Mouse (Mus musculus) midbrain, postnatal 0 days (tissue): ENCODE measurements around the gene Aida. TPM values are rescaled to one million over a fixed set of nuclear protein-coding genes. Genes with fewer than 3 reads are reported as not detected.
"Not testable (repeated sequence)": the region's sequence is repeated elsewhere in the genome, so short reads cannot be mapped to it uniquely, and the experiment has no call there.

Experiments used
- ATAC-seq: fragments of 200-750 bp; cut with Nextera tagmentation; 2 replicates; pipeline ENCODE4 v1.8.0; 2017; ENCODE audit warnings: moderate number of reproducible peaks, mild to moderate bottlenecking, moderate TSS enrichment, moderate library complexity; ENCODE audit not compliant: low FRiP score
- DNase-seq: peaks from one replicate; pipeline ENCODE4 v3.0.0-alpha.2; 2015; ENCODE audit warnings: low spot score
- H3K27ac ChIP-seq: fragments of 300-500 bp; sonication (generic); 2 replicates; pipeline ENCODE4 v1.5.1; 2014; ENCODE audit warnings: low read depth, mild to moderate bottlenecking, low read length, mixed read lengths
- H3K27me3 ChIP-seq: fragments of 300-500 bp; sonication (generic); 2 replicates; pipeline ENCODE4 v1.6.1; 2014; ENCODE audit warnings: low read length, control low read depth, mixed read lengths; ENCODE audit not compliant: insufficient read depth
- H3K36me3 ChIP-seq: fragments of 300-500 bp; sonication (generic); 2 replicates; pipeline ENCODE4 v1.6.1; 2014; ENCODE audit warnings: low read length, control low read depth, mixed read lengths; ENCODE audit not compliant: insufficient read depth
- H3K4me1 ChIP-seq: fragments of 300-500 bp; sonication (generic); 2 replicates; pipeline ENCODE4 v1.6.1; 2014; ENCODE audit warnings: mild to moderate bottlenecking, control low read depth, antibody characterized with exemption, low read length, mixed read lengths; ENCODE audit not compliant: insufficient read depth
- H3K4me2 ChIP-seq: fragments of 300-500 bp; sonication (generic); 2 replicates; pipeline ENCODE4 v1.6.1; 2014; ENCODE audit warnings: low read depth, mild to moderate bottlenecking, low read length, mixed read lengths; ENCODE audit not compliant: poor library complexity, severe bottlenecking
- H3K4me3 ChIP-seq: fragments of 300-500 bp; sonication (generic); 2 replicates; pipeline ENCODE4 v1.5.1; 2014; ENCODE audit warnings: low read depth, mild to moderate bottlenecking, low read length, moderate library complexity
- H3K9ac ChIP-seq: fragments of 300-500 bp; sonication (generic); replicated peaks from 2 replicates; pipeline ENCODE4 v1.6.1; 2014; ENCODE audit warnings: mild to moderate bottlenecking, low read length, moderate library complexity, mixed read lengths; ENCODE audit not compliant: poor library complexity, severe bottlenecking
- H3K9me3 ChIP-seq: fragments of 300-500 bp; sonication (generic); 2 replicates; pipeline ENCODE4 v1.6.1; 2016; ENCODE audit warnings: low read length, control low read depth
- CTCF ChIP-seq: IDR thresholded peaks from 2 replicates; pipeline ENCODE4 v1.5.1; 2016; ENCODE audit warnings: antibody characterized with exemption, mild to moderate bottlenecking
- WGBS: fragments of 180-500 bp; shearing (Covaris S2); extraction: QIAGEN DNeasy Blood & Tissue Kit; methylation state at CpG from one replicate; pipeline ENCODE4 v1.1.7; 2014; 5-methylcytosine and 5-hydroxymethylcytosine counted together
- polyA plus RNA-seq: library from polyadenylated mRNA; unstranded; fragments of >200 nt; fragmentation: Nextera tagmentation; extraction: Ambion mirVana; gene quantifications from 2 replicates; pipeline ENCODE4 v1.2.1, GENCODE M21; 2015
- total RNA-seq: library from RNA; depleted of rRNA; stranded (reverse); fragments of >200 nt; gene quantifications from 2 replicates; pipeline ENCODE4 v1.2.3, GENCODE M21; 2014

The Aida gene
- total and polyA plus RNA-seq, 2 experiments from 2014 or later = 44.8 to 64.5 TPM

DNA sequence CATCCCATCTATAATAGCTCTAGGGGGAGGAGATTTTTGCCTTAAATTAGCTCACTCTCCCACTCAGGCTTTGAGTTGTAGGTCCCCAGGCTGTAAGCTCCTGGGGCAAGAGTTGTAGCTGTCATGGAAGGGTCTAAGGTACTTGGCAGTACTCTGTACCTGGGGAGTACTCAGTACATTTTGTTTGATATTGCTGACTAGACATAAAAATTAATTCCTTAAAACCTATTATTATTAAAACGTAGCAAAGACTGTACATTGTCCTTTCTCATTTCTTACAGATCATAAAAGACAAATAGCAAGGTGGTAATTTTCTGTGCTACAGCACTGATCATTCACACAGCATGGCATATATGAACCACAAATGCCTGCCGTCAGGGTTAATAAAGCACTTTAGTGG, 27.5 kb downstream of the Aida start:
- no peak overlapping the region for H3K9ac ChIP-seq
- no peaks in the 10 kb centered on the region for H3K4me1 ChIP-seq
- 94% methylated on average over 2 of the region's 2 CpGs for WGBS
- no peak overlapping the region for H3K4me2 ChIP-seq
- H3K36me3 ChIP-seq = peaks cover 64% of the 10 kb centered on the region
- H3K9me3 ChIP-seq = no peaks in the 10 kb centered on the region
- H3K27ac ChIP-seq = no peak overlapping the region
- H3K27me3 ChIP-seq = no peaks in the 10 kb centered on the region
- no peak for ATAC-seq
- no peak for DNase-seq
- TF ChIP-seq CTCF = no peak
- H3K4me3 ChIP-seq = no peak overlapping the region

DNA sequence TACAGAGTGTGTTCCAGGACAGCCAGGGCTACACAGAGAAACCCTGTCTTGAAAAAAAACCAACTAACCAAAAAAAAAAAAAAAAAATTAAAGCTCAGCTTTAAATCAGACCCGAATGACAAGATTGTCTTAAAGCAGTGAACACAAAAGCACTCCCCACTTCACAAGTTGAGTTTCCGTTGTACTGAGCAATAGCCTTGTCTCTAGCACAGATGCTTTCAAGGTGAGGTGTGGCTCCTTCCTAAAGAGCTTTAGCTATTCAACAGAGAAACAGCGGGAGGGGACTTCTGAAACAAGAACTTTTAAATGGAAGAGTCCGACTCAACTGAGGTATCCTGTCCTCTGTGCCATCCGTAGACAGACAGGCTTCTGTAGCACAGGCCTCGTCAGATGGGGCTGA, 28.0 kb downstream of the Aida start:
- H3K4me2 ChIP-seq = no peak overlapping the region
- H3K4me3 ChIP-seq = no peak overlapping the region
- DNase-seq (no peak), ATAC-seq (no peak)
- WGBS = 96% methylated on average over 6 of the region's 6 CpGs
- H3K27me3 ChIP-seq = no peaks in the 10 kb centered on the region
- H3K9me3 ChIP-seq = no peaks in the 10 kb centered on the region
- no peaks in the 10 kb centered on the region for H3K4me1 ChIP-seq
- H3K27ac ChIP-seq = no peak overlapping the region
- TF ChIP-seq CTCF = no peak
- H3K9ac ChIP-seq = no peak overlapping the region
- peaks cover 63% of the 10 kb centered on the region for H3K36me3 ChIP-seq

DNA sequence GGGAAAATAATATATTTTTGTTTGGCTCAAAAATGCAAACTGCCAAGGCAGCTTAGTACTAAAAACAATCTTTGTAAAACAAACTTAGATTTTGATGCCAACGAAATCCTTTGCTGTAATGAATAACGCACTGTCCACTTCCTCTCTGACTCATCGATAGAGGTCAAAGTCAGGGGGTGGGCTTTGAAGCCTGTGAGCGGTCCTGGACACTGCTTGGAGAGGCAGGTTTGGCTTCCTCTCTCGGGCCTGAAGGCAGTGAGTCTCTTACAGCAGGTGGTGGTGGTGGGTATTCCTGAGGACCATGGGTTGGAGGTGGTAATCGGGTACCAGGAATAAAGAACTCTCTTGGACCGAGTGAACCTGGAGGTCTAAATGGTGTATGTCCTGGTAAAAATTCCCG, 30.8 kb downstream of the Aida start:
- TF ChIP-seq CTCF = no peak
- ATAC-seq (no peak), DNase-seq (no peak)
- no peak overlapping the region for H3K4me3 ChIP-seq
- H3K9ac ChIP-seq = no peak overlapping the region
- H3K27ac ChIP-seq = no peak overlapping the region
- 95% methylated on average over 8 of the region's 8 CpGs for WGBS
- H3K4me2 ChIP-seq = no peak overlapping the region
- no peaks in the 10 kb centered on the region for H3K27me3 ChIP-seq
- no peaks in the 10 kb centered on the region for H3K4me1 ChIP-seq
- H3K36me3 ChIP-seq = peaks cover 74% of the 10 kb centered on the region
- no peaks in the 10 kb centered on the region for H3K9me3 ChIP-seq

DNA sequence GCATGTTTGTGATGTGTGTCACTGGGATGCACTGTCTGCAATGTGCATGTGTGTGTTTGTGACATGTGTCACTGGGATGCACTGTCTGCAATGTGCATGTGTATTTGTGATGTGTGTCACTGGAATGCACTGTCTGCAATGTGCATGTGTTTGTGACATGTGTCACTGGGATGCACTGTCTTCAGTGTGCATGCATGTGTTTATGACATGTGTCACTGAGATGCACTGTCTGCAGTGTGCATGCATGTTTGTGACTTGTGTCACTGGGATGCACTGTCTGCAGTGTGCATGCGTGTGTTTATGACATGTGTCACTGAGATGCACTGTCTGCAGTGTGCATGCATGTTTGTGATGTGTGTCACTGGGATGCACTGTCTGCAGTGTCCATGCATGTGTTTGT, 46.5 kb downstream of the Aida start:
- DNase-seq, ATAC-seq, H3K9ac ChIP-seq, H3K4me2 ChIP-seq, H3K9me3 ChIP-seq, H3K27me3 ChIP-seq, H3K4me3 ChIP-seq, H3K4me1 ChIP-seq, H3K27ac ChIP-seq: not testable (repeated sequence)
- peaks cover 17% of the 10 kb centered on the region for H3K36me3 ChIP-seq
- 100% methylated on average over 1 of the region's 1 CpGs for WGBS

DNA sequence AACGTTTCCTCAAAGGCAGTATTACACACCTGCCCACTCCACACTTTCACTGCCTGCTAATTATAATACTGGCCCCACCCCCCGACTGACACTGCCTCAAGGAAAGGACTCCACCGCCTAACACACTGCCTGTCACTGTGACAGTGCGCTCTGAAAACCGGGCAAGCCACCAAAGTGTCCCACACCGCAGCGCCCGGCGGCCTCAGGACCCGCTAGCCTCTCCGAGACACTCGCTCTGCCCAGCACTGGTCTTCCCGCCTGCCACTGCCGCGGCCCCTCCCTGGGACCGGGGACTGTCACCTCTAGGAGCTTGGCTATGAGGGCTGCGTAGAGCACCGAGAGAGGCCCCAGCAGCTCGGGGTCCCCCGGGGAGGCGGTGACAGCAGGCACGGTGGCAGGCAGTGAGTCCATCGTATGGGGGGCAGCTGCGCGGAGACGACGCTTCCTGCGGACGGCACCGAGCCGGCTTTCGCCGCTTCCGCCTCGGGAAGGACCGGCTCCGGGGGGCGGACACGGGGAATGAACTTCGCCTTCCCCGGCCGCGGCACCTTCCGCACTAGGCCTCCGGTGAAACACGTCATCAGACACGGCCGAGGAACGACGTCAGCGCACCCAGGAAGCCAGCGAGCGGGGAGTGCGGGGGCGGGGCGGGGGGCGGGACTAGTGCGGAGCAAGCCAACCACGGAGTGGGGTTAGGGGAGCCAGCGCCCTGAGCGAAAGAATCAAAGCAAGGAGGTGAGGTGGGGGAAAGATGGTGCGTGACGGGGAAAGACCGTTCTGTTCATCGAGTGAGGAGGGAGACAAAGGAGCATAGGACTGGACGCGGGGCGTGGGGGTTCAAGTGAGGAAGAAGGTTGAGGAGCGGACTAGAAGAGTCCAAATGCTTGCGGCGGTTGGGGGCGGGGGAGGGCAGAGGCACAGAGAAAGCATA, 48.8 kb downstream of the Aida start:
- Histone ChIP-seq H3K9me3 (no peaks in the 10 kb centered on the region), H3K4me3 (peak overlapping the region; percentile 99), H3K4me2 (peak overlapping the region; percentile 79), H3K27ac (peak overlapping the region; percentile 87), H3K9ac (peak overlapping the region; percentile 94), H3K36me3 (peaks cover 21% of the 10 kb centered on the region), H3K4me1 (peaks cover 4% of the 10 kb centered on the region; the same call in 1 of the 2 replicates), H3K27me3 (no peaks in the 10 kb centered on the region)
- ATAC-seq = peak; percentile 98
- no peak for TF ChIP-seq CTCF
- peak; percentile 94 for DNase-seq
- under 1% methylated on average over 68 of the region's 72 CpGs for WGBS

GRCm38 (mm10) chr1:183345817-183346195, 49.4 kb downstream of the Aida start:
- ATAC-seq (peak; percentile 27), DNase-seq (no peak)
- H3K36me3 ChIP-seq = peaks cover 18% of the 10 kb centered on the region
- H3K4me1 ChIP-seq = peaks cover 4% of the 10 kb centered on the region; the same call in 1 of the 2 replicates
- no peaks in the 10 kb centered on the region for H3K9me3 ChIP-seq
- H3K27ac ChIP-seq = peak overlapping the region; percentile 87
- peak overlapping the region; percentile 99 for H3K4me3 ChIP-seq
- no peak for TF ChIP-seq CTCF
- WGBS = 7% methylated on average over 10 of the region's 10 CpGs
- peak overlapping the region; percentile 79 for H3K4me2 ChIP-seq
- no peaks in the 10 kb centered on the region for H3K27me3 ChIP-seq
- H3K9ac ChIP-seq = peak overlapping the region; percentile 94
